Mouse (Mus musculus): ENCODE results near the gene Gm8374. TPM values are rescaled to one million over a fixed set of nuclear protein-coding genes. Genes with fewer than 3 reads are reported as not detected.

The Gm8374 gene
- polyA plus RNA-seq (2015; fragmentation: Nextera tagmentation; extraction: Ambion mirVana) = not detected in 2 replicates

GRCm38 (mm10) chr14:7365034-7365433 lies at the start of gene Gm8374:
Gene Gm8374 (minus strand): TSS chr14:7365134.

GRCm38 (mm10) chr14:7332295-7332694 lies 32.6 kb downstream of the Gm8374 start, which contains the start of gene Gm5797:
Gene Gm5797 (minus strand): TSS chr14:7332395.

DNA sequence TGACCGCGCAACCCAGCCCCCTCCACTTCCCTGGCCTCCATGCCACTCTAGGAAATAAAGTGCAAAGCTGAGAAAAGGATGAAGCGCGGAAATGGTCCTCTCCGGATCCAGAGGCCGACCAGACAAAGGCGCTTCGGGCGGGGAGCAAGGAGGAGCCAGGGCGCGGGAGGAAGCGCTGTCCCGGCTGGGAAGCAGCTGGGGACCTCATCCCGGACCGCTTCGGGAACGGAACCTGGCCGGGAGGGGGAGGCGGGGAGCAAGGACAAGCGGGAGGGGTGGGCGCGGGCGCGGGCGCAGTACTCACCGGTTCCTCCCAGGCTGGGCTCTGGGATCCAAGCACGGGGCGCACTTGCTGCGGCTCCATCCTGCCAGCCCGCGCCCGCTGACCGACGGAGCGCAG lies 50.3 kb downstream of the Gm8374 start, which contains the start of gene Gm3739:
Gm3739 (minus strand) TSS at position 389 of the 400 bp plus-strand sequence.

Other genes with a start within 250 kb of the Gm8374 start
- gene Gm6676, start 239.7 kb downstream of the Gm8374 start, polyA plus RNA-seq (2015; fragmentation: Nextera tagmentation; extraction: Ambion mirVana) = not detected in 2 replicates
- 14.9 and 19.4 TPM in 2 replicates for gene Gm3512, start 190.6 kb downstream of the Gm8374 start, polyA plus RNA-seq (2015; fragmentation: Nextera tagmentation; extraction: Ambion mirVana)
- not detected in 2 replicates for gene Gm16434, start 170.6 kb downstream of the Gm8374 start, polyA plus RNA-seq (2015; fragmentation: Nextera tagmentation; extraction: Ambion mirVana)
- not detected in 2 replicates for gene Gm3727, start 100.4 kb downstream of the Gm8374 start, polyA plus RNA-seq (2015; fragmentation: Nextera tagmentation; extraction: Ambion mirVana)
- gene Gm3739, start 50.1 kb downstream of the Gm8374 start, polyA plus RNA-seq (2015; fragmentation: Nextera tagmentation; extraction: Ambion mirVana) = 1.2 and 1.7 TPM in 2 replicates
- not detected in 2 replicates for gene Gm5797, start 32.7 kb downstream of the Gm8374 start, polyA plus RNA-seq (2015; fragmentation: Nextera tagmentation; extraction: Ambion mirVana)
- gene Gm3755, start 85.8 kb upstream of the Gm8374 start, polyA plus RNA-seq (2015; fragmentation: Nextera tagmentation; extraction: Ambion mirVana) = 0.13 TPM in 1 of 2 replicates, not detected in the other
- 0.24 TPM in 2 replicates for gene Gm3752, start 118.6 kb upstream of the Gm8374 start, polyA plus RNA-seq (2015; fragmentation: Nextera tagmentation; extraction: Ambion mirVana)
- gene Gm3558, start 203.4 kb upstream of the Gm8374 start, polyA plus RNA-seq (2015; fragmentation: Nextera tagmentation; extraction: Ambion mirVana) = 0.43 and 0.48 TPM in 2 replicates
- gene Gm10338, start 230.5 kb upstream of the Gm8374 start, polyA plus RNA-seq (2015; fragmentation: Nextera tagmentation; extraction: Ambion mirVana) = not detected in 2 replicates

All from urinary bladder, postnatal 0 days (tissue).